8 mouse cellular contexts compared by ENCODE assay signal in genomic region chr11:102411704-102412103, GRCm38 (mm10). TPM values are rescaled to one million over a fixed set of nuclear protein-coding genes. Genes with fewer than 3 reads are reported as not detected.
A peak's percentile ranks its signal among the peaks of the same experiment; 100 is the strongest.
DNase-seq lines count a peak whose midpoint lies in the region; ATAC-seq lines count a peak whose summit lies in the region.

No protein-coding gene starts in this region.

- H3K4me2 ChIP-seq in neural tube, embryonic 15.5 days: no peak overlapping the region
- peak overlapping the region; percentile 4; the same call in 1 of the 2 replicates for H3K4me2 ChIP-seq in liver, embryonic 16.5 days (ENCODE audit: low read depth, low read length)

- H3K9me3 ChIP-seq in neural tube, embryonic 15.5 days (replicated peaks): no peaks in the 10 kb centered on the region
- no peaks in the 10 kb centered on the region for H3K9me3 ChIP-seq in liver, embryonic 16.5 days (replicated peaks; ENCODE audit: control insufficient read depth, low read length)

- no peak for ATAC-seq in neural tube, embryonic 15.5 days (ENCODE audit: low FRiP score)
- no peak for ATAC-seq in liver, embryonic 16.5 days (ENCODE audit: low read depth)

- H3K36me3 ChIP-seq in neural tube, embryonic 15.5 days: no peaks in the 10 kb centered on the region
- no peaks in the 10 kb centered on the region for H3K36me3 ChIP-seq in liver, embryonic 16.5 days (ENCODE audit: control insufficient read depth, insufficient read depth)

- no peak overlapping the region for H3K27ac ChIP-seq in neural tube, embryonic 15.5 days (replicated peaks)
- H3K27ac ChIP-seq in liver, embryonic 16.5 days (ENCODE audit: low read length): peak overlapping the region; percentile 7; the same call in 1 of the 2 replicates

- 7% methylated on average over 11 of the region's 11 CpGs for WGBS in neural tube, embryonic 15.5 days
- 9% methylated on average over 11 of the region's 11 CpGs for WGBS in liver, embryonic 16.5 days (ENCODE audit: insufficient replicate concordance)

- no peak overlapping the region for H3K4me3 ChIP-seq in neural tube, embryonic 15.5 days (replicated peaks)
- no peak overlapping the region for H3K4me3 ChIP-seq in liver, embryonic 16.5 days (ENCODE audit: low read depth, low read length)

- peak; percentile 89 for DNase-seq in neural tube, embryonic 10.5 days (ENCODE audit: extremely low spot score, low spot score)
- peak; percentile 88 for DNase-seq in cerebellum, adult 9-11 months
- peak; percentile 79 for DNase-seq in gastrocnemius, postnatal 25 days
- peak; percentile 97 for DNase-seq in kidney, postnatal 4 days
- peak; percentile 92 for DNase-seq in retina, postnatal 1 day
- DNase-seq in thymus, postnatal 4 days: peak; percentile 91

- H3K9ac ChIP-seq in neural tube, embryonic 15.5 days (replicated peaks): no peak overlapping the region
- H3K9ac ChIP-seq in liver, embryonic 16.5 days (ENCODE audit: low read depth, low read length): no peak overlapping the region

- H3K4me1 ChIP-seq in neural tube, embryonic 15.5 days: peaks cover 23% of the 10 kb centered on the region
- H3K4me1 ChIP-seq in liver, embryonic 16.5 days (ENCODE audit: control insufficient read depth, low read depth, low read length): peaks cover 22% of the 10 kb centered on the region

- H3K27me3 ChIP-seq in neural tube, embryonic 15.5 days (replicated peaks): no peaks in the 10 kb centered on the region
- H3K27me3 ChIP-seq in liver, embryonic 16.5 days (ENCODE audit: control insufficient read depth, insufficient read depth, low read depth, low read length): peaks cover 10% of the 10 kb centered on the region; the same call in 1 of the 2 replicates

RNA-seq across cellular contexts. Expression of gene Slc25a39, which starts 4.0 kb away (rescaled TPM):
- polyA plus RNA-seq in neural tube, embryonic 15.5 days (2015; fragmentation: Nextera tagmentation; extraction: Ambion mirVana): 161 and 175 TPM in 2 replicates
- 10 to 100 TPM; 54.4 to 76.1 TPM for total RNA-seq in gastrocnemius, postnatal 25 days (2021)
- polyA plus RNA-seq in liver, embryonic 16.5 days (2015; fragmentation: Nextera tagmentation; extraction: Ambion mirVana): 454 and 500 TPM in 2 replicates

RNA-seq across cellular contexts. Expression of gene Grn, which starts 18.4 kb away (rescaled TPM):
- 92.1 and 96.3 TPM in 2 replicates for polyA plus RNA-seq in neural tube, embryonic 15.5 days (2015; fragmentation: Nextera tagmentation; extraction: Ambion mirVana)
- 10 to 100 TPM; 28.7 to 35.2 TPM for total RNA-seq in gastrocnemius, postnatal 25 days (2021)
- 103 and 118 TPM in 2 replicates for polyA plus RNA-seq in liver, embryonic 16.5 days (2015; fragmentation: Nextera tagmentation; extraction: Ambion mirVana)

RNA-seq across cellular contexts. Expression of gene Rundc3a, which starts 18.5 kb away (rescaled TPM):
- polyA plus RNA-seq in neural tube, embryonic 15.5 days (2015; fragmentation: Nextera tagmentation; extraction: Ambion mirVana): 111 and 138 TPM in 2 replicates
- under 1 TPM in 1 of 2 experiments, not detected in 1; 0.35 TPM for total RNA-seq in gastrocnemius, postnatal 25 days (2021)
- polyA plus RNA-seq in liver, embryonic 16.5 days (2015; fragmentation: Nextera tagmentation; extraction: Ambion mirVana): 2.1 and 2.2 TPM in 2 replicates

RNA-seq across cellular contexts. Expression of gene Fam171a2, which starts 35.8 kb away (rescaled TPM):
- polyA plus RNA-seq in neural tube, embryonic 15.5 days (2015; fragmentation: Nextera tagmentation; extraction: Ambion mirVana): 23.8 and 28.3 TPM in 2 replicates
- total RNA-seq in gastrocnemius, postnatal 25 days (2021): 1 to 10 TPM; 1.6 to 2.7 TPM
- polyA plus RNA-seq in liver, embryonic 16.5 days (2015; fragmentation: Nextera tagmentation; extraction: Ambion mirVana): 0.20 and 0.34 TPM in 2 replicates

RNA-seq across cellular contexts. Expression of gene Slc4a1, which starts 45.7 kb away (rescaled TPM):
- 2.5 and 3.5 TPM in 2 replicates for polyA plus RNA-seq in neural tube, embryonic 15.5 days (2015; fragmentation: Nextera tagmentation; extraction: Ambion mirVana)
- under 1 TPM; 0.08 to 0.56 TPM for total RNA-seq in gastrocnemius, postnatal 25 days (2021)
- polyA plus RNA-seq in liver, embryonic 16.5 days (2015; fragmentation: Nextera tagmentation; extraction: Ambion mirVana): 1,073 and 1,144 TPM in 2 replicates

Comparison
In these comparisons a context has a peak if more than half of its experiments do, and no peak if none do; other contexts are left out.
1. RNA of gene Rundc3a, which starts 18.5 kb away (polyA plus RNA-seq): 111 to 138 TPM in neural tube, embryonic 15.5 days; 2.1 to 2.2 TPM in liver, embryonic 16.5 days; every median in the first group is over 10 times any median in the second.
2. Peak in every context shown above with its lines, with median percentiles within 50 percentile points of each other: DNase-seq.